Mouse (Mus musculus) neural tube, embryonic 12.5 days (tissue): Measurements from ENCODE around the gene Msx2. TPM values are rescaled to one million over a fixed set of nuclear protein-coding genes. Genes with fewer than 3 reads are reported as not detected.

Experiments used
- ATAC-seq: fragments of 200-750 bp; cut with Nextera tagmentation; 2 replicates; pipeline ENCODE4 v1.8.0; 2017; ENCODE audit warnings: low read depth, mild to moderate bottlenecking, moderate TSS enrichment, moderate library complexity; ENCODE audit not compliant: low FRiP score
- H3K27ac ChIP-seq: fragments of 300-500 bp; sonication (generic); 2 replicates; pipeline ENCODE4 v1.5.1; 2016
- H3K27me3 ChIP-seq: fragments of 300-500 bp; sonication (generic); replicated peaks from 2 replicates; pipeline ENCODE4 v1.6.1; 2016; ENCODE audit warnings: mild to moderate bottlenecking
- H3K36me3 ChIP-seq: fragments of 300-500 bp; sonication (generic); 2 replicates; pipeline ENCODE4 v1.6.1; 2016; ENCODE audit warnings: mild to moderate bottlenecking
- H3K4me1 ChIP-seq: fragments of 300-500 bp; sonication (generic); 2 replicates; pipeline ENCODE4 v1.6.1; 2016
- H3K4me2 ChIP-seq: fragments of 300-500 bp; sonication (generic); replicated peaks from 2 replicates; pipeline ENCODE4 v1.6.1; 2016; ENCODE audit warnings: mild to moderate bottlenecking
- H3K4me3 ChIP-seq: fragments of 300-500 bp; sonication (generic); 2 replicates; pipeline ENCODE4 v1.5.1; 2016
- H3K9ac ChIP-seq: fragments of 300-500 bp; sonication (generic); 2 replicates; pipeline ENCODE4 v1.6.1; 2016; ENCODE audit warnings: mild to moderate bottlenecking
- H3K9me3 ChIP-seq: fragments of 300-500 bp; sonication (generic); 2 replicates; pipeline ENCODE4 v1.6.1; 2016; ENCODE audit warnings: mild to moderate bottlenecking
- WGBS: fragments of 180-500 bp; shearing (Covaris S2); methylation state at CpG from one replicate; pipeline ENCODE4 v1.1.7; 2016; 5-methylcytosine and 5-hydroxymethylcytosine counted together
- polyA plus RNA-seq: library from polyadenylated mRNA; unstranded; fragments of >200 nt; fragmentation: Nextera tagmentation; extraction: Ambion mirVana; gene quantifications from 2 replicates; pipeline ENCODE4 v1.2.1, GENCODE M21; 2016

Gene Msx2
- 11.3 and 15.0 TPM in 2 replicates for polyA plus RNA-seq

- Histone ChIP-seq H3K4me1 (peaks cover 43% of the 10 kb centered on the region), H3K9ac (peak within 1 kb of the TSS; percentile 71), H3K27me3 (peaks cover 90% of the 10 kb centered on the region), H3K27ac (no peak within 1 kb of the TSS), H3K4me3 (peak within 1 kb of the TSS; percentile 58), H3K9me3 (no peaks in the 10 kb centered on the region), H3K36me3 (no peaks in the 10 kb centered on the region), H3K4me2 (peak within 1 kb of the TSS; percentile 84)
- under 1% methylated on average over 38 of the region's 38 CpGs for WGBS
- ATAC-seq, result peak; percentile 93
These were observed at the start of gene Msx2 for GRCm38 (mm10) chr13:53472614-53473124. TSS of gene Msx2 (minus strand) at chr13:53473074.

- H3K4me2 ChIP-seq, result no peak overlapping the region
- H3K27ac ChIP-seq, result no peak overlapping the region
- WGBS, result 75% methylated on average over 3 of the region's 3 CpGs
- ATAC-seq, result no peak
- H3K9me3 ChIP-seq, result peaks cover under 1% of the 10 kb centered on the region
- no peak overlapping the region for H3K9ac ChIP-seq
- no peaks in the 10 kb centered on the region for H3K27me3 ChIP-seq
- no peak overlapping the region for H3K4me3 ChIP-seq
- H3K4me1 ChIP-seq, result no peaks in the 10 kb centered on the region
- no peaks in the 10 kb centered on the region for H3K36me3 ChIP-seq
These were observed 48.6 kb upstream of the Msx2 start for GRCm38 (mm10) chr13:53521468-53521867.

GRCm38 (mm10) chr13:53520343-53520937, 47.6 kb upstream of the Msx2 start:
- no peaks in the 10 kb centered on the region for H3K4me1 ChIP-seq
- H3K27me3 ChIP-seq, result no peaks in the 10 kb centered on the region
- no peaks in the 10 kb centered on the region for H3K36me3 ChIP-seq
- no peak for ATAC-seq
- WGBS, result 58% methylated on average over 12 of the region's 12 CpGs
- H3K9me3 ChIP-seq, result peaks cover 11% of the 10 kb centered on the region
- H3K27ac ChIP-seq, result no peak overlapping the region
- H3K9ac ChIP-seq, result no peak overlapping the region
- no peak overlapping the region for H3K4me2 ChIP-seq
- H3K4me3 ChIP-seq, result no peak overlapping the region

- Histone ChIP-seq H3K9ac (no peak overlapping the region), H3K4me1 (no peaks in the 10 kb centered on the region), H3K27ac (no peak overlapping the region), H3K4me3 (no peak overlapping the region), H3K9me3 (peaks cover 11% of the 10 kb centered on the region), H3K4me2 (no peak overlapping the region), H3K36me3 (no peaks in the 10 kb centered on the region), H3K27me3 (no peaks in the 10 kb centered on the region)
- ATAC-seq, result no peak
- WGBS, result 79% methylated on average over 8 of the region's 8 CpGs
These were observed 46.9 kb upstream of the Msx2 start for GRCm38 (mm10) chr13:53519727-53520126.

GRCm38 (mm10) chr13:53518306-53518705, 45.4 kb upstream of the Msx2 start:
- ATAC-seq, result no peak
- Histone ChIP-seq H3K4me3 (no peak overlapping the region), H3K27me3 (no peaks in the 10 kb centered on the region), H3K9me3 (peaks cover 11% of the 10 kb centered on the region), H3K4me2 (no peak overlapping the region), H3K9ac (no peak overlapping the region), H3K36me3 (no peaks in the 10 kb centered on the region), H3K27ac (no peak overlapping the region), H3K4me1 (no peaks in the 10 kb centered on the region)
- WGBS, result 77% methylated on average over 4 of the region's 4 CpGs

- Histone ChIP-seq H3K4me1 (no peaks in the 10 kb centered on the region), H3K27ac (no peak overlapping the region), H3K36me3 (no peaks in the 10 kb centered on the region), H3K9me3 (peaks cover 11% of the 10 kb centered on the region), H3K4me3 (no peak overlapping the region), H3K9ac (no peak overlapping the region), H3K4me2 (no peak overlapping the region), H3K27me3 (no peaks in the 10 kb centered on the region)
- ATAC-seq, result no peak
These were observed 41.7 kb upstream of the Msx2 start for GRCm38 (mm10) chr13:53514574-53514973.

GRCm38 (mm10) chr13:53511366-53511765, 38.5 kb upstream of the Msx2 start:
- whole genome bisulfite sequencing, result 65% methylated on average over 2 of the region's 2 CpGs
- no peak overlapping the region for H3K9ac ChIP-seq
- H3K27ac ChIP-seq, result no peak overlapping the region
- no peak overlapping the region for H3K4me2 ChIP-seq
- ATAC-seq, result no peak
- no peaks in the 10 kb centered on the region for H3K4me1 ChIP-seq
- H3K4me3 ChIP-seq, result no peak overlapping the region
- H3K9me3 ChIP-seq, result peaks cover 9% of the 10 kb centered on the region
- H3K36me3 ChIP-seq, result no peaks in the 10 kb centered on the region
- no peaks in the 10 kb centered on the region for H3K27me3 ChIP-seq

GRCm38 (mm10) chr13:53502406-53502805, 29.5 kb upstream of the Msx2 start:
- H3K4me3 ChIP-seq, result no peak overlapping the region
- no peak overlapping the region for H3K4me2 ChIP-seq
- no peak overlapping the region for H3K9ac ChIP-seq
- 0 out of 2 replicates have a peak, but pooled peaks cover 8% of the 10 kb centered on the region for H3K4me1 ChIP-seq
- H3K9me3 ChIP-seq, result no peaks in the 10 kb centered on the region
- WGBS, result 32% methylated on average over 6 of the region's 6 CpGs
- no peaks in the 10 kb centered on the region for H3K36me3 ChIP-seq
- no peak for ATAC-seq
- no peak overlapping the region for H3K27ac ChIP-seq
- H3K27me3 ChIP-seq, result no peaks in the 10 kb centered on the region

GRCm38 (mm10) chr13:53501561-53502253, 28.8 kb upstream of the Msx2 start:
- no peak for ATAC-seq
- no peaks in the 10 kb centered on the region for H3K36me3 ChIP-seq
- H3K27me3 ChIP-seq, result no peaks in the 10 kb centered on the region
- H3K27ac ChIP-seq, result no peak overlapping the region
- no peak overlapping the region for H3K4me3 ChIP-seq
- no peaks in the 10 kb centered on the region for H3K9me3 ChIP-seq
- H3K4me1 ChIP-seq, result 0 out of 2 replicates have a peak, but pooled peaks cover 8% of the 10 kb centered on the region
- WGBS, result 9% methylated on average over 10 of the region's 10 CpGs
- no peak overlapping the region for H3K9ac ChIP-seq
- peak overlapping the region; percentile 10; the same call in 1 of the 2 replicates for H3K4me2 ChIP-seq

- no peaks in the 10 kb centered on the region for H3K27me3 ChIP-seq
- H3K36me3 ChIP-seq, result no peaks in the 10 kb centered on the region
- H3K4me1 ChIP-seq, result 0 out of 2 replicates have a peak, but pooled peaks cover 8% of the 10 kb centered on the region
- no peak overlapping the region for H3K4me3 ChIP-seq
- 35% methylated on average over 3 of the region's 3 CpGs for WGBS
- H3K9me3 ChIP-seq, result no peaks in the 10 kb centered on the region
- no peak overlapping the region for H3K27ac ChIP-seq
- H3K4me2 ChIP-seq, result 0 out of 2 replicates have a peak overlapping the region, but pooled peaks have one; percentile 10
- no peak for ATAC-seq
- H3K9ac ChIP-seq, result no peak overlapping the region
These were observed 28.2 kb upstream of the Msx2 start for GRCm38 (mm10) chr13:53501057-53501456.

- no peak overlapping the region for H3K4me3 ChIP-seq
- H3K9me3 ChIP-seq, result no peaks in the 10 kb centered on the region
- no peak overlapping the region for H3K9ac ChIP-seq
- no peak for ATAC-seq
- no peak overlapping the region for H3K4me2 ChIP-seq
- no peaks in the 10 kb centered on the region for H3K27me3 ChIP-seq
- no peak overlapping the region for H3K27ac ChIP-seq
- H3K4me1 ChIP-seq, result no peaks in the 10 kb centered on the region
- H3K36me3 ChIP-seq, result no peaks in the 10 kb centered on the region
- WGBS, result 79% methylated on average over 4 of the region's 4 CpGs
These were observed 13.6 kb upstream of the Msx2 start for GRCm38 (mm10) chr13:53486512-53486911.

- Histone ChIP-seq H3K27me3 (peaks cover 64% of the 10 kb centered on the region), H3K9ac (peak overlapping the region; percentile 62), H3K27ac (no peak overlapping the region), H3K4me3 (peak overlapping the region; percentile 49), H3K9me3 (no peaks in the 10 kb centered on the region), H3K4me2 (peak overlapping the region; percentile 92), H3K36me3 (no peaks in the 10 kb centered on the region), H3K4me1 (peaks cover 32% of the 10 kb centered on the region)
- ATAC-seq, result peak; percentile 52; the same call in 1 of the 2 replicates
- under 1% methylated on average over 36 of the region's 37 CpGs for WGBS
These were observed 2.9 kb upstream of the Msx2 start for GRCm38 (mm10) chr13:53475701-53476188.
